Mouse (Mus musculus): ENCODE measurements around the gene Abcc8.

Gene Abcc8

DNA sequence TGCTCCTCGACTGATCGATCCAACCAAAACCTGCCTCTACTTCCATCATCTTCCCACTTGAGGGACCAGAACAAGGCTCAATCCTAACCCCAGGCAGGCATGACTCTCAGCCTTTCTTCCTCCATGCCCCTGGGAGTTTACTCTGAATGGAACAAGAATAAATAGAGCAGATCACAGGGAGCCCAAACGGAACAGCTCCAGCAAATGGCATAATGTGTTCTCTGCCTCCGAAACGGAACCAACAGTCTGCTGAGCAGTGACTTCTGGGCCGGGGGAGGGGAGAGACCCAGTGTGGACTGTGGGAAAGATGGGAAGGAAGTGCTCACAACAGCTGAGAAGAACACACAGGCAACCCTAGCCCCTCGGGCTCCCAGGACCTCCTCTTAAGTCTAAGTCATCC is 22.1 kb downstream of the Abcc8 start:
- in situ Hi-C loops (cut with MboI, MseI), result no loop called here

GRCm38 (mm10) chr7:46154498-46155488 is 25.0 kb downstream of the Abcc8 start:
- in situ Hi-C loops (cut with MboI, MseI), result no loop called here

DNA sequence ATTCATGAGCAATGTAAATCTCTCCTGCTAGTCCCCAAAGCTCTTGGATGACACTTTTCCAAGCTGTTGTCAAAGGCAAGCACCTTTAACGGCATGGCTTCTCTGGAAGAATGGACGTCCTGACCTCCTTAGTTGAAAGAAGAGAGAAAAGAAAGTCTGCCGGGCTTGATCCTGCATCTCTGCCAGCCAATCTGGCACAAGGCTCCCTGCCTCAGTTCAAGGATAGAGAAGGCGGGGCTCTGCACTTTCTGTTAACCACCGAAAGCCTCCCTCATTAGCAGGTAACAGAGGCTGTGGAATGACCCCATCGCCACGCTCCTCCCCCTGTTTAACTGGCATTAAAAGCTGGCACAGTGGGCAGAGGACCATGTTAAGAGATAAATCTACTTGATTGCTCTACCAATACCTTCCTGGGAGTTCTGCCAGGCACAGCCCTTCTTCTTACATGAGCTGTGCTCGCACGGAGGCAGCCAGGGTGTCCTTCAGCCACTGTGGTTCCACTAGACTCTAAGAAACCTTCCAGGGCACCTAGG is 26.9 kb downstream of the Abcc8 start:
- in situ Hi-C loops (cut with MboI, MseI), result no loop called here

- in situ Hi-C loops (cut with MboI, MseI), result no loop called here
Measured at GRCm38 (mm10) chr7:46147417-46147816, 32.4 kb downstream of the Abcc8 start.

- in situ Hi-C loops (cut with MboI, MseI), result no loop called here
Measured at GRCm38 (mm10) chr7:46146675-46147308, 33.0 kb downstream of the Abcc8 start.

GRCm38 (mm10) chr7:46144061-46144460 is 35.8 kb downstream of the Abcc8 start:
- in situ Hi-C loops (cut with MboI, MseI), result no loop called here

DNA sequence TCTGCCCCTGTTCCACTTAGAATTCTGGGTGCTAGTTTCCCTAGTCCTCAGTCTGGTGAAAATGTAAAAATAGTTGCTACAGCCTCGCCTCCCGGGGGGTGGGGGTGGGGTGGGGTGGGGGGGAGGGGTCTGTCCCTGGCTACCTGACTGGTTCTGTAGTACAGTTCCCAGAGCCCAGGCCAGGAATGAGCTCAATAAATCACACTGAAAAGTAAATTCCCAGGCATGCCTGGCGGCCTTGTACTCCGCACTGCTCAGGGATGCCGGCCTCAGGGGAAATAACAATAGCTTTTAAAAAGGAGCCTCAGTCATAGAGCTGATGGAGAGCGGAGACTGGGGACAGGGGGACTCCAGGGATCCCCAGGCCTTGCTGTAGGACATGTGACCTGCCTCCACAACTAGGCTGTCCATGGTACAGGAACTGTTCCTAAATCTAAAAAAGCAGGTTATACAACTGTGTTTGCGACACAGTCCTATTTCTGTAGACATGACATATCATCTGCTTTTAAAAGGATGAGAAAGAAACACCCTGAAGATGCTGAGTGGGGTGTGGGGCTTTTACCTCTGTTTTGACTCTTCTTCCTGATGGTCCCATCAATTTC is 41.4 kb downstream of the Abcc8 start:
- in situ Hi-C loops (cut with MboI, MseI), result no loop called here

DNA sequence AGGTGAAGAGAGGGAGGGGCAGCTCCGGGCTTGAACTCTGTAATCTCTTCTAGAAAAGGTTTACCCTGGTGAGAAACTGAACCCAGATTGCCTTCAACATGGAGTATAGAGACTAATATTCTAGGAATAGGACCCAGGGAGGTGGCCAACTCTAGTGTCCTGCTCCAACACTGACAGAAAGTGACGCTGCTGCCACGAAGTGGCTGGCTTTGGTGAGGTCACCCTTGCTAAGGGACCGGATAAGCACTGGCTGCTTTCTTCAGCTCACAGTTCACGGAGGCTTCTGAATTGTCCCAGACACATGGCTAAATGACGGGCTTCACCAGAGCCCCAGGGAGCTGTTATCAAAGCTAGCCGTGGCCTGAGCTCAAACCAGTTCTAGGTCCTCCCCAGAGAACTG is 46.0 kb downstream of the Abcc8 start:
- in situ Hi-C loops (cut with MboI, MseI), result no loop called here

GRCm38 (mm10) chr7:46132229-46132628 is 47.6 kb downstream of the Abcc8 start:
- in situ Hi-C loops (cut with MboI, MseI), result no loop called here

- in situ Hi-C loops (cut with MboI, MseI), result no loop called here
Measured at GRCm38 (mm10) chr7:46131806-46132205, 48.0 kb downstream of the Abcc8 start.

GRCm38 (mm10) chr7:46131266-46131665 is 48.6 kb downstream of the Abcc8 start:
- in situ Hi-C loops (cut with MboI, MseI), result no loop called here

- in situ Hi-C loops (cut with MboI, MseI), result no loop called here
Measured at GRCm38 (mm10) chr7:46130723-46131122, 49.1 kb downstream of the Abcc8 start.

DNA sequence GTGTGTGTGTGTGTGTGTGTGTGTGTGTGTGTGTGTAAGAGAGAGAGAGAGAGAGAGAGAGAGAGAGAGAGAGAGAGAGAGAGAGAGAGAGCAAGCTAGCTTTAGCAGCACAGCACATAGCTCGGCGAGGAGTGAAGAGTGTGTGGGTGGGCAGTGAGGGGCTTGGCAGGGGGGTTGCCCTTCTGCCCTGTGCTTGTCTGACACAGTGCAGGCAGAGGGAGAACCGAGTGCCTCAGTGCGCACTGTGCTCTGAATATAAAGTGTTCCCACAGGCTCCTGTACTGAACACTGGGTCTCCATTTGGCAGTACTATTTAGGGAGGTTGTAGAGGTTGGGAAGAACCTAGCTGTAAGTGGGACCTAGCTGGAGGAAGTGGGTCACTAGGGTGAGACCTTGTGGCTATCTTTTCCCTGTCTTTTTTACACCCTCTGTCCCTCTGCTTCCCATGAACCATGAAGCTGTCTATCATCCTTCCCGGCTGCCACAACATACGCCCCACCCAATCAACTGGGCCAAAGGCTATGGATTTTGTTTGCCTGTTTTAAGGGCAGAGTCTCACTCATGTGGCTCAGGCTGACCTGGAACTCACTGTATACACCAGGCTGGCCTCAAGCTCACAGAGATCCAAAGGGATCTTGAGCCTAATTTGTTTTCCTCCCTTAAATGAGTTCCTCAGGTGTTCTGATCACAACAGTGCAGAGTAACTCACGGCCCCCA is 50.2 kb downstream of the Abcc8 start:
- in situ Hi-C loops (cut with MboI, MseI), result no loop called here

- in situ Hi-C loops (cut with MboI, MseI), result no loop called here
Measured at GRCm38 (mm10) chr7:46128196-46128595, 51.6 kb downstream of the Abcc8 start.

- in situ Hi-C loops (cut with MboI, MseI), result no loop called here
Measured at GRCm38 (mm10) chr7:46125340-46125739, 54.5 kb downstream of the Abcc8 start.

- in situ Hi-C loops (cut with MboI, MseI), result loop anchor here in 1 of 2 experiments (25.0 kb wide), 1 partner anchor 1038 kb away; no protein-coding TSS in a partner anchor
Measured at GRCm38 (mm10) chr7:46124460-46124859, 55.4 kb downstream of the Abcc8 start.

- in situ Hi-C loops (cut with MboI, MseI), result loop anchor here in 1 of 2 experiments (25.0 kb wide), 1 partner anchor 1039 kb away; no protein-coding TSS in a partner anchor
Measured at GRCm38 (mm10) chr7:46122964-46123363, 56.9 kb downstream of the Abcc8 start.

DNA sequence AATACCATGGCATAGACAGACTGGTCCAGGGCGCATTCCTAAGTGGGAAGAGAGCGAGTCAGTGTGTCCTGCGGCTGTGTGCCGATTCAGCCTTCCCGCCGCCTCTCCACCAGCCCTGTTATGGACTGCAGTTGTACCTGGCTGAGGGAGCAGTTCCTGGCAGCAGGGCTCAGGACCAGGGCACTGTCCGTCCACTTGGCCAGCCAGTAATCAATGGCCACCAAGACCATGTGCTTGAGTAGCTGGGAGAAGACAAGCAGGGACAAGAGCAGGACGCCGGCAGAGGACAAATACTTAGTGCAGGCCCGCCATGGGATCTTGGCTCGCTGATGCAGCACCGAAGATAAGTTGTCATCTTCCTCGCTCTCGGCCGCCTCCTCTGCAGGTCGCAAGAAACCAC is 62.8 kb downstream of the Abcc8 start:
- in situ Hi-C loops (cut with MboI, MseI), result loop anchor here in 1 of 2 experiments (25.0 kb wide), 1 partner anchor 1045 kb away; no protein-coding TSS in a partner anchor

- in situ Hi-C loops (cut with MboI, MseI), result loop anchor here in 1 of 2 experiments (25.0 kb wide), 1 partner anchor 1046 kb away; no protein-coding TSS in a partner anchor
Measured at GRCm38 (mm10) chr7:46116118-46116581, 63.7 kb downstream of the Abcc8 start.

DNA sequence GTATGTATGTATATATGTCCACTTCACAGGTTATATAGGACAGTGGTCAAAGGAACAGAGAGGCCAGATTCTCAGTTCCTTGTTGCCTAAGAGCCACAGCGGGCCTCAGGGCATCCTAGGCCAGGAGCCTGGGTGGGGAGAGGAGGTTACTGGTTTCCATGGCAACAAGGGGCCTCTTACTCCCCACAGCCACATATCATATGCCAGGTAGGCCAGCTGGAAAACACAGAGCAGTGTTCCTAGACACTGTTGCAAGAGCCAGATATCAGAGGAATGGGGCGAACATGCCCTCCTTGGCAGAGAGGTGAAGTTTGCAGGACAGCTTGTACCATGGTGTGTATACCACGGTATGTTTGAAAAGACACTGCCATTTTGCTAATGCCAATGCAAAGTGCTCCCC is 66.4 kb downstream of the Abcc8 start:
- in situ Hi-C loops (cut with MboI, MseI), result loop anchor here in 1 of 2 experiments (25.0 kb wide), 1 partner anchor 1049 kb away; no protein-coding TSS in a partner anchor

- in situ Hi-C loops (cut with MboI, MseI), result loop anchor here in 1 of 2 experiments (25.0 kb wide), 1 partner anchor 1050 kb away; no protein-coding TSS in a partner anchor
Measured at GRCm38 (mm10) chr7:46111938-46112337, 67.9 kb downstream of the Abcc8 start.

All from T-helper 17 cell (primary cell).